In genomic region chr10:21271785-21272184, GRCm38 (mm10) we compare ENCODE assay signal across 22 mouse cellular contexts. TPM values are rescaled to one million over a fixed set of nuclear protein-coding genes. Genes with fewer than 3 reads are reported as not detected.
DNase-seq lines count a peak whose midpoint lies in the region; ATAC-seq and TF ChIP-seq lines count a peak whose summit lies in the region.
"Had no signal": no experiment of that assay in that cellular context is flagged by ENCODE, and none has a peak within 500 bp of the region (broad histone marks: within the 10 kb centered on the region; RNA-seq: fewer than 3 reads in every experiment).

No protein-coding gene starts in this region.

- DNase-seq in liver, adult 2 months (ENCODE audit: extremely low read depth, low read depth, low spot score) = peak; percentile 76
- no peak for DNase-seq in liver, postnatal 0 days
- DNase-seq in CH12.LX (ENCODE audit: extremely low read depth) (no peak), MEL (ENCODE audit: low read depth, low spot score) (peak; percentile 21)
- DNase-seq: adrenal gland, adult 2 months; adrenal gland, adult 8-10 months; adrenal gland, postnatal 10 days; adrenal gland, postnatal 14 days; adrenal gland, postnatal 25 days; adrenal gland, postnatal 36 days; B cell, adult 2 months; cerebellum, adult 11 months; cerebellum, adult 11-12 months; cerebellum, adult 18-20 months; cerebellum, adult 2 months; cerebellum, adult 8-10 months; cerebellum, adult 9-10 months had no signal

- TF ChIP-seq POLR2A in liver, adult 2 months (IDR thresholded peaks at IDR 0.05; ENCODE audit: extremely low read depth, insufficient read depth, low read length) = no peak
- no peak for TF ChIP-seq POLR2A in CH12.LX (IDR thresholded peaks at IDR 0.05; ENCODE audit: low read depth, low read length)
- TF ChIP-seq POLR2A in MEL (IDR thresholded peaks at IDR 0.05; ENCODE audit: control insufficient read depth in 1 of 2, insufficient read depth in 1 of 2, low read depth in 1 of 2, low read length in 2 of 2, poor library complexity in 1 of 2) = no peak

- H3K4me3 ChIP-seq in liver, adult 2 months (ENCODE audit: insufficient read depth, low read depth, low read length) = no peak overlapping the region
- H3K4me3 ChIP-seq in liver, postnatal 0 days (ENCODE audit: low read depth, low read length) = no peak overlapping the region
- H3K4me3 ChIP-seq in CH12.LX (replicated peaks in 1 of 3; ENCODE audit: low read depth in 2 of 3, low read length in 2 of 3, poor library complexity in 1 of 3) (no peak overlapping the region), MEL (ENCODE audit: control insufficient read depth in 1 of 2, insufficient read depth in 1 of 2, low read depth in 2 of 2, low read length in 2 of 2) (no peak overlapping the region)
- no peak overlapping the region for H3K4me3 ChIP-seq in forebrain, embryonic 12.5 days (replicated peaks)

- ATAC-seq in liver, postnatal 0 days = no peak
- ATAC-seq in CD4-positive, CD25-positive, alpha-beta regulatory T cell, adult 4 months = no peak
- ATAC-seq in forebrain, embryonic 12.5 days (ENCODE audit: low FRiP score) = no peak
- ATAC-seq: activated CD4-positive, CD25-positive, alpha-beta regulatory T cell, adult 4 months; Patski had no signal

- H3K27me3 ChIP-seq in liver, adult 2 months (ENCODE audit: control insufficient read depth, insufficient read depth, low read length) = no peaks in the 10 kb centered on the region
- H3K27me3 ChIP-seq in liver, postnatal 0 days (ENCODE audit: insufficient read depth, low read length) = no peaks in the 10 kb centered on the region
- H3K27me3 ChIP-seq in CH12.LX (replicated peaks) = no peaks in the 10 kb centered on the region
- H3K27me3 ChIP-seq in MEL (ENCODE audit: control insufficient read depth in 1 of 2, insufficient read depth in 2 of 2, low read length in 2 of 2) = no peaks in the 10 kb centered on the region
- H3K27me3 ChIP-seq in forebrain, embryonic 12.5 days = no peaks in the 10 kb centered on the region

- 40% methylated on average over 6 of the region's 6 CpGs for WGBS in liver, adult 2 months
- WGBS in liver, postnatal 0 days (ENCODE audit: insufficient replicate concordance) = 78% methylated on average over 6 of the region's 6 CpGs
- WGBS in forebrain, embryonic 12.5 days = 80% methylated on average over 6 of the region's 6 CpGs

- no peaks in the 10 kb centered on the region for H3K79me2 ChIP-seq in liver, adult 2 months (ENCODE audit: control insufficient read depth, insufficient read depth, low read length)
- H3K79me2 ChIP-seq in CH12.LX (replicated peaks; ENCODE audit: control insufficient read depth, extremely low read depth, insufficient read depth, poor library complexity, severe bottlenecking) (no peaks in the 10 kb centered on the region), MEL (ENCODE audit: control insufficient read depth, insufficient read depth, low read length, poor library complexity) (no peaks in the 10 kb centered on the region)

- H3K9ac ChIP-seq in liver, adult 2 months (ENCODE audit: low read depth, low read length) = no peak overlapping the region
- no peak overlapping the region for H3K9ac ChIP-seq in liver, postnatal 0 days (replicated peaks)
- H3K9ac ChIP-seq in CH12.LX (ENCODE audit: insufficient read depth, low read depth) = no peak overlapping the region
- H3K9ac ChIP-seq in MEL (ENCODE audit: control insufficient read depth, low read depth, low read length, poor library complexity, severe bottlenecking) = no peak overlapping the region
- no peak overlapping the region for H3K9ac ChIP-seq in forebrain, embryonic 12.5 days

- no peaks in the 10 kb centered on the region; the same call in 1 of the 2 replicates for H3K4me1 ChIP-seq in liver, adult 2 months (ENCODE audit: control insufficient read depth, insufficient read depth, low read length)
- H3K4me1 ChIP-seq in liver, postnatal 0 days (ENCODE audit: insufficient read depth) = peaks cover 25% of the 10 kb centered on the region
- no peaks in the 10 kb centered on the region for H3K4me1 ChIP-seq in CH12.LX (ENCODE audit: control insufficient read depth in 1 of 2, insufficient read depth in 2 of 2)
- peaks cover 37 to 42% of the 10 kb centered on the region in 2 experiments for H3K4me1 ChIP-seq in MEL (ENCODE audit: control insufficient read depth in 1 of 2, insufficient read depth in 2 of 2, low read length in 2 of 2)
- H3K4me1 ChIP-seq in forebrain, embryonic 12.5 days = no peaks in the 10 kb centered on the region

- dilution Hi-C loops in CH12.LX (cut with MboI; ENCODE audit: extremely low pct_ligation_motif_present, extremely low pct_unique_long_range_greater_than_20kb, low sequenced_read_pairs) = no loop called here

- no peak overlapping the region; the same call in 1 of the 2 replicates for H3K27ac ChIP-seq in liver, adult 2 months (replicated peaks; ENCODE audit: insufficient read depth, low read depth, low read length)
- no peak overlapping the region for H3K27ac ChIP-seq in liver, postnatal 0 days (ENCODE audit: low read depth)
- no peak overlapping the region for H3K27ac ChIP-seq in CH12.LX (ENCODE audit: insufficient read depth, low read depth)
- peak overlapping the region; percentile 2 for H3K27ac ChIP-seq in MEL (ENCODE audit: control insufficient read depth, low read depth, low read length)
- H3K27ac ChIP-seq in forebrain, embryonic 12.5 days = no peak overlapping the region

- no peak for TF ChIP-seq CTCF in liver, adult 2 months (IDR thresholded peaks at IDR 0.05; ENCODE audit: low read depth, low read length)
- no peak for TF ChIP-seq CTCF in liver, postnatal 0 days (IDR thresholded peaks at IDR 0.05; ENCODE audit: low read depth)
- TF ChIP-seq CTCF in CH12.LX (conservative IDR thresholded peaks at IDR 0.05 in 1 of 2, IDR thresholded peaks at IDR 0.05 in 1 of 2; ENCODE audit: low read depth in 2 of 2, low read length in 2 of 2) (no peak), MEL (IDR thresholded peaks at IDR 0.05 in 2 of 3, conservative IDR thresholded peaks at IDR 0.05 in 1 of 3; ENCODE audit: control insufficient read depth in 1 of 3, insufficient read depth in 1 of 3, low read depth in 2 of 3, low read length in 3 of 3, poor library complexity in 1 of 3, severe bottlenecking in 1 of 3) (no peak)

- in situ Hi-C loops in CH12.LX (cut with MboI; ENCODE audit: low pct_ligation_motif_present, low pct_unique_long_range_greater_than_20kb, low sequenced_read_pairs) = no loop called here

- H3K36me3 ChIP-seq in liver, adult 2 months (ENCODE audit: control insufficient read depth, insufficient read depth, low read length) = no peaks in the 10 kb centered on the region
- H3K36me3 ChIP-seq in liver, postnatal 0 days (replicated peaks; ENCODE audit: insufficient read depth, low read length) = no peaks in the 10 kb centered on the region
- H3K36me3 ChIP-seq in CH12.LX (replicated peaks in 1 of 2; ENCODE audit: control insufficient read depth in 1 of 2, insufficient read depth in 1 of 2, low read length in 1 of 2) (no peaks in the 10 kb centered on the region), MEL (ENCODE audit: control insufficient read depth in 1 of 2, insufficient read depth in 2 of 2, low read length in 2 of 2) (peaks cover 0 to 50% of the 10 kb centered on the region in 2 experiments; a peak in 2 of 4 replicates)
- no peaks in the 10 kb centered on the region for H3K36me3 ChIP-seq in forebrain, embryonic 12.5 days (replicated peaks)
- H3K36me3 ChIP-seq: G1E had no signal

- no peak for TF ChIP-seq EP300 in liver, postnatal 0 days (IDR thresholded peaks at IDR 0.05; ENCODE audit: low read depth)
- TF ChIP-seq EP300 in CH12.LX (IDR thresholded peaks at IDR 0.05; ENCODE audit: low read length) (no peak), MEL (IDR thresholded peaks at IDR 0.05; ENCODE audit: low read depth in 1 of 2, low read length in 2 of 2) (no peak)

- no peak overlapping the region for H3K4me2 ChIP-seq in liver, postnatal 0 days (ENCODE audit: low read depth, low read length)
- no peak overlapping the region for H3K4me2 ChIP-seq in CH12.LX (ENCODE audit: insufficient read depth, low read depth, poor library complexity, severe bottlenecking)
- no peak overlapping the region for H3K4me2 ChIP-seq in forebrain, embryonic 12.5 days

- no peaks in the 10 kb centered on the region for H3K9me3 ChIP-seq in liver, postnatal 0 days (ENCODE audit: low read length)
- H3K9me3 ChIP-seq in CH12.LX (replicated peaks; ENCODE audit: low read length) (no peaks in the 10 kb centered on the region), MEL (replicated peaks; ENCODE audit: insufficient read depth, low read length) (no peaks in the 10 kb centered on the region)
- H3K9me3 ChIP-seq in forebrain, embryonic 12.5 days = no peaks in the 10 kb centered on the region
- H3K9me3 ChIP-seq: G1E had no signal

- no peak for TF ChIP-seq RAD21 in CH12.LX (IDR thresholded peaks at IDR 0.05; ENCODE audit: low read depth, low read length)
- TF ChIP-seq RAD21 in MEL (IDR thresholded peaks at IDR 0.05; ENCODE audit: low read depth, low read length) = no peak

TF ChIP-seq in CH12.LX, 34 proteins besides CTCF, POLR2A, EP300 and RAD21:
- TF ChIP-seq JUN (IDR thresholded peaks at IDR 0.05; ENCODE audit: insufficient read depth, low read depth, low read length) (no peak), BHLHE40 (IDR thresholded peaks at IDR 0.05; ENCODE audit: low read depth, low read length) (peak; percentile 28; the same call in 1 of the 2 replicates)

TF ChIP-seq in MEL, 35 proteins besides CTCF, POLR2A, EP300 and RAD21:
- TF ChIP-seq ZC3H11A (IDR thresholded peaks at IDR 0.05; ENCODE audit: low read depth, low read length) (no peak), TCF12 (IDR thresholded peaks at IDR 0.05; ENCODE audit: low read depth, low read length) (no peak), GATA1 (IDR thresholded peaks at IDR 0.05; ENCODE audit: low read depth, low read length) (no peak), BHLHE40 (IDR thresholded peaks at IDR 0.05; ENCODE audit: borderline replicate concordance, low read depth, low read length) (peak; percentile 79; the same call in 1 of the 2 replicates)
TF ChIP-seq in MEL: peak in this region for 1.

RNA-seq across cellular contexts. Expression of gene Hbs1l, which starts 24.0 kb away (rescaled TPM):
- 78.1 and 92.2 TPM in 2 replicates for total RNA-seq in liver, adult 2 months (2014; rRNA removed)
- polyA plus RNA-seq in liver, adult 2 months (2012; rRNA removed) = 17.1 and 21.3 TPM in 2 replicates
- 45.4 and 50.9 TPM in 2 replicates for polyA plus RNA-seq in liver, postnatal 0 days (2015; fragmentation: Nextera tagmentation; extraction: Ambion mirVana)
- total RNA-seq in CH12.LX (2012; rRNA removed) = 106 and 111 TPM in 2 replicates
- 111 and 133 TPM in 2 replicates for total RNA-seq in CH12.LX (2014; rRNA removed)
- polyA plus RNA-seq in CH12.LX (2012; ENCODE audit: insufficient read length, low read depth) = 93.5 and 99.7 TPM in 2 replicates
- total RNA-seq in MEL (2012; rRNA removed) = 115 and 133 TPM in 2 replicates
- 100 to 1,000 TPM in 1 of 2 experiments, not detected in 1; 103 TPM for polyA plus RNA-seq in MEL (2012; ENCODE audit: insufficient read depth in 1 of 2, insufficient read length in 2 of 2, low read depth in 1 of 2, low replicate concordance in 2 of 2, missing spikeins in 1 of 2)
- polyA plus RNA-seq in CD4-positive, CD25-positive, alpha-beta regulatory T cell, adult 4 months (2017; shearing (Covaris generic)) = 100 to 1,000 TPM; 134 to 140 TPM
- polyA plus RNA-seq in forebrain, embryonic 12.5 days (2016; fragmentation: Nextera tagmentation; extraction: Ambion mirVana) = 131 and 139 TPM in 2 replicates

Comparison
In these comparisons a context has a peak if more than half of its experiments do, and no peak if none do; other contexts are left out.
1. DNase-seq: peak in liver, adult 2 months (single experiment) and MEL (single experiment); none in liver, postnatal 0 days (single experiment) and CH12.LX (single experiment).